Mouse (Mus musculus): ENCODE results near the gene Ap4e1. TPM values are rescaled to one million over a fixed set of nuclear protein-coding genes. Genes with fewer than 3 reads are reported as not detected.
A peak's percentile ranks its signal among the peaks of the same experiment; 100 is the strongest.
"Not testable (repeated sequence)": the region's sequence is repeated elsewhere in the genome, so short reads cannot be mapped to it uniquely, and the experiment has no call there.

The Ap4e1 gene
- polyA plus RNA-seq, 1 experiment from 2014 or later = 8.0 TPM

GRCm38 (mm10) chr2:127007509-127007908 is 1.0 kb upstream of the Ap4e1 start:
- H3K27me3 ChIP-seq (replicated peaks) = no peaks in the 10 kb centered on the region
- H3K9ac ChIP-seq = no peak overlapping the region
- no peak for ATAC-seq
- H3K9me3 ChIP-seq = no peaks in the 10 kb centered on the region
- H3K4me2 ChIP-seq (replicated peaks) = no peak overlapping the region
- H3K4me1 ChIP-seq (replicated peaks) = no peaks in the 10 kb centered on the region
- no peaks in the 10 kb centered on the region for H3K36me3 ChIP-seq
- WGBS = 76% methylated on average over 5 of the region's 5 CpGs
- no peak overlapping the region for H3K27ac ChIP-seq
- H3K4me3 ChIP-seq (replicated peaks) = no peak overlapping the region

GRCm38 (mm10) chr2:127035006-127035605 is 26.6 kb downstream of the Ap4e1 start:
- H3K4me1 ChIP-seq (replicated peaks) = no peaks in the 10 kb centered on the region
- no peaks in the 10 kb centered on the region for H3K27me3 ChIP-seq (replicated peaks)
- no peak overlapping the region for H3K4me2 ChIP-seq (replicated peaks)
- H3K27ac ChIP-seq = no peak overlapping the region
- no peak for ATAC-seq
- H3K36me3 ChIP-seq = peaks cover 18% of the 10 kb centered on the region; the same call in 1 of the 2 replicates
- 95% methylated on average over 9 of the region's 9 CpGs for WGBS
- no peak overlapping the region for H3K9ac ChIP-seq
- H3K4me3 ChIP-seq (replicated peaks) = no peak overlapping the region
- no peaks in the 10 kb centered on the region for H3K9me3 ChIP-seq

GRCm38 (mm10) chr2:127037299-127037698 is 28.8 kb downstream of the Ap4e1 start:
- Histone ChIP-seq H3K36me3 (peaks cover 12% of the 10 kb centered on the region; the same call in 1 of the 2 replicates), H3K9me3 (no peaks in the 10 kb centered on the region), H3K27me3 (replicated peaks) (no peaks in the 10 kb centered on the region), H3K4me2 (replicated peaks) (no peak overlapping the region), H3K4me1 (replicated peaks) (no peaks in the 10 kb centered on the region), H3K9ac (no peak overlapping the region), H3K4me3 (replicated peaks) (no peak overlapping the region), H3K27ac (no peak overlapping the region)
- 90% methylated on average over 4 of the region's 4 CpGs for WGBS
- ATAC-seq = no peak

GRCm38 (mm10) chr2:127061471-127061870 is 53.0 kb downstream of the Ap4e1 start:
- no peaks in the 10 kb centered on the region for H3K4me1 ChIP-seq (replicated peaks)
- H3K4me2 ChIP-seq (replicated peaks) = no peak overlapping the region
- WGBS = 90% methylated on average over 9 of the region's 9 CpGs
- H3K4me3 ChIP-seq (replicated peaks) = no peak overlapping the region
- H3K27me3 ChIP-seq (replicated peaks) = no peaks in the 10 kb centered on the region
- no peak overlapping the region for H3K9ac ChIP-seq
- H3K27ac ChIP-seq = no peak overlapping the region
- H3K9me3 ChIP-seq = no peaks in the 10 kb centered on the region
- ATAC-seq = no peak
- peaks cover 12% of the 10 kb centered on the region; the same call in 1 of the 2 replicates for H3K36me3 ChIP-seq

- Histone ChIP-seq H3K9me3 (no peaks in the 10 kb centered on the region), H3K27ac (no peak overlapping the region), H3K4me2 (replicated peaks) (no peak overlapping the region), H3K36me3 (no peaks in the 10 kb centered on the region; the same call in 1 of the 2 replicates), H3K27me3 (replicated peaks) (no peaks in the 10 kb centered on the region), H3K9ac (no peak overlapping the region), H3K4me1 (replicated peaks) (0 out of 2 replicates have a peak, but pooled peaks cover 5% of the 10 kb centered on the region), H3K4me3 (replicated peaks) (no peak overlapping the region)
- no peak for ATAC-seq
- 80% methylated on average over 7 of the region's 7 CpGs for WGBS
These were observed 60.3 kb downstream of the Ap4e1 start for GRCm38 (mm10) chr2:127068806-127069205.

- H3K36me3 ChIP-seq = no peaks in the 10 kb centered on the region; the same call in 1 of the 2 replicates
- H3K27ac ChIP-seq = peak overlapping the region; percentile 51; the same call in 1 of the 2 replicates
- H3K4me2 ChIP-seq (replicated peaks) = peak overlapping the region; percentile 69
- no peaks in the 10 kb centered on the region for H3K9me3 ChIP-seq
- 0 out of 2 replicates have a peak, but pooled peaks cover 5% of the 10 kb centered on the region for H3K4me1 ChIP-seq (replicated peaks)
- WGBS = 17% methylated on average over 11 of the region's 11 CpGs
- ATAC-seq = peak; percentile 50; the same call in 1 of the 2 replicates
- peak overlapping the region; percentile 22 for H3K9ac ChIP-seq
- H3K4me3 ChIP-seq (replicated peaks) = peak overlapping the region; percentile 78
- no peaks in the 10 kb centered on the region for H3K27me3 ChIP-seq (replicated peaks)
These were observed 61.4 kb downstream of the Ap4e1 start for GRCm38 (mm10) chr2:127069781-127070434.

- Histone ChIP-seq H3K4me3 (replicated peaks) (peak within 1 kb of the TSS; percentile 78), H3K36me3 (no peaks in the 10 kb centered on the region; the same call in 1 of the 2 replicates), H3K4me2 (replicated peaks) (peak within 1 kb of the TSS; percentile 69), H3K27ac (peak within 1 kb of the TSS; percentile 70), H3K9ac (peak within 1 kb of the TSS; percentile 77), H3K4me1 (replicated peaks) (0 out of 2 replicates have a peak, but pooled peaks cover 5% of the 10 kb centered on the region), H3K27me3 (replicated peaks) (no peaks in the 10 kb centered on the region), H3K9me3 (no peaks in the 10 kb centered on the region)
- peak; percentile 100 for ATAC-seq
- under 1% methylated on average over 31 of the region's 32 CpGs for WGBS
These were observed 61.9 kb downstream of the Ap4e1 start, which contains the start of gene Blvra for GRCm38 (mm10) chr2:127070435-127070841. Blvra (plus strand) TSS chr2:127070665.

- H3K27me3 ChIP-seq (replicated peaks) = no peaks in the 10 kb centered on the region
- H3K9me3 ChIP-seq = no peaks in the 10 kb centered on the region
- peak overlapping the region; percentile 78 for H3K4me3 ChIP-seq (replicated peaks)
- 0 out of 2 replicates have a peak, but pooled peaks cover 5% of the 10 kb centered on the region for H3K4me1 ChIP-seq (replicated peaks)
- 10% methylated on average over 9 of the region's 9 CpGs for WGBS
- H3K4me2 ChIP-seq (replicated peaks) = peak overlapping the region; percentile 69
- no peaks in the 10 kb centered on the region; the same call in 1 of the 2 replicates for H3K36me3 ChIP-seq
- peak overlapping the region; percentile 70; the same call in 1 of the 2 replicates for H3K27ac ChIP-seq
- ATAC-seq = peak; percentile 73
- peak overlapping the region; percentile 77 for H3K9ac ChIP-seq
These were observed 62.4 kb downstream of the Ap4e1 start for GRCm38 (mm10) chr2:127070879-127071278.

- Histone ChIP-seq H3K4me1 (replicated peaks) (0 out of 2 replicates have a peak, but pooled peaks cover 5% of the 10 kb centered on the region), H3K27me3 (replicated peaks) (no peaks in the 10 kb centered on the region), H3K9ac (no peak overlapping the region), H3K36me3 (no peaks in the 10 kb centered on the region), H3K4me3 (replicated peaks) (no peak overlapping the region), H3K9me3 (no peaks in the 10 kb centered on the region), H3K4me2 (replicated peaks) (no peak overlapping the region), H3K27ac (no peak overlapping the region)
- WGBS = 95% methylated on average over 2 of the region's 2 CpGs
- no peak for ATAC-seq
These were observed 65.6 kb downstream of the Ap4e1 start for GRCm38 (mm10) chr2:127074116-127074515.

- Histone ChIP-seq H3K9me3 (no peaks in the 10 kb centered on the region), H3K4me1 (replicated peaks) (no peaks in the 10 kb centered on the region), H3K9ac (no peak overlapping the region), H3K27me3 (replicated peaks) (no peaks in the 10 kb centered on the region), H3K4me3 (replicated peaks) (no peak overlapping the region), H3K27ac (no peak overlapping the region), H3K36me3 (0 out of 2 replicates have a peak, but pooled peaks cover 5% of the 10 kb centered on the region), H3K4me2 (replicated peaks) (no peak overlapping the region)
- no peak for ATAC-seq
- 69% methylated on average over 9 of the region's 9 CpGs for WGBS
These were observed 69.1 kb downstream of the Ap4e1 start for GRCm38 (mm10) chr2:127077611-127078010.

GRCm38 (mm10) chr2:127079066-127079465 is 70.5 kb downstream of the Ap4e1 start:
- not testable (repeated sequence) for H3K9me3 ChIP-seq; H3K36me3 ChIP-seq; H3K27ac ChIP-seq; H3K4me2 ChIP-seq (replicated peaks); ATAC-seq; H3K4me1 ChIP-seq (replicated peaks); H3K4me3 ChIP-seq (replicated peaks); H3K27me3 ChIP-seq (replicated peaks); H3K9ac ChIP-seq
- 52% methylated on average over 2 of the region's 2 CpGs for WGBS

GRCm38 (mm10) chr2:127079881-127080590 is 71.5 kb downstream of the Ap4e1 start:
- no peaks in the 10 kb centered on the region for H3K27me3 ChIP-seq (replicated peaks)
- H3K4me3 ChIP-seq (replicated peaks) = no peak overlapping the region
- no peak overlapping the region for H3K9ac ChIP-seq
- no peaks in the 10 kb centered on the region for H3K4me1 ChIP-seq (replicated peaks)
- WGBS = 87% methylated on average over 11 of the region's 11 CpGs
- H3K27ac ChIP-seq = no peak overlapping the region
- no peak for ATAC-seq
- H3K9me3 ChIP-seq = no peaks in the 10 kb centered on the region
- H3K36me3 ChIP-seq = 0 out of 2 replicates have a peak, but pooled peaks cover 5% of the 10 kb centered on the region
- no peak overlapping the region for H3K4me2 ChIP-seq (replicated peaks)

Data from intestine, embryonic 15.5 days (tissue).